Mouse (Mus musculus) C2C12 (cell line): ENCODE results near the gene Gtf2i.

ENCODE experiments used
- CEBPB ChIP-seq: IDR thresholded peaks from one replicate; pipeline ENCODE4 v1.6.1; 2011; ENCODE audit warnings: low read depth, mild to moderate bottlenecking, control low read depth, moderate library complexity
- CTCF ChIP-seq: IDR thresholded peaks from one replicate; pipeline ENCODE4 v1.5.1; 2011; ENCODE audit not compliant: control insufficient read depth, insufficient read depth, insufficient read length
- FOSL1 ChIP-seq: IDR thresholded peaks from one replicate; pipeline ENCODE4 v1.8.0; 2011; ENCODE audit warnings: mild to moderate bottlenecking, low read length; ENCODE audit not compliant: poor library complexity, insufficient read depth, severe bottlenecking
- MAX ChIP-seq: IDR thresholded peaks from one replicate; pipeline ENCODE4 v1.6.1; 2011; ENCODE audit warnings: mild to moderate bottlenecking, control low read depth
- MYOG ChIP-seq: IDR thresholded peaks from one replicate; pipeline ENCODE4 v1.6.1; 2011; ENCODE audit not compliant: control insufficient read depth, insufficient read length; ENCODE audit errors: extremely low read depth
- USF1 ChIP-seq: IDR thresholded peaks from one replicate; pipeline ENCODE4 v1.6.1; 2011; ENCODE audit warnings: low read depth, mild to moderate bottlenecking, control low read depth, moderate library complexity

GRCm38 (mm10) chr5:134323869-134324268 lies 9.3 kb upstream of the Gtf2i start:
- TF ChIP-seq CTCF (no peak), USF1 (no peak), MAX (no peak), CEBPB (no peak), MYOG (no peak), FOSL1 (no peak)
